Mouse (Mus musculus): Measurements from ENCODE around the gene Pold1.

DNA sequence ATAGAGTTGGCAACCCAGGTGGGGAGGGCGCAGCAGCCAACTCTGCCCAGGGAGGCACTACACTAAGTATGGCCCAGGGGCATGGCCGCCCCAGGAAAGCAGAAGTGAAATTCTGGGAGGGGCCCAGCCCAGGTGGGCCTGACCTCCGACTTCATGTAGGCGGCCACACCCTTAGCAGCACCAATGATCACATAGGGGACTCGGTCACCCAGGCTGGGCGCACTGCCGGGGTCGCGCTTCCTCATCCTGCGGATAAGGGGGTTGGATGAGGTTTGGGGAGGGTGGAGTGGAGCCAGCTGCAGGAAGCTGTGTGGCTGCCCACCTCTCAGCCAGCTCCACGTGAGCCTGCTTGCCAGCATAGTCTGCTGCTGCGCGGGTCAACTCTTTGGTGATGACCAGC lies 14.4 kb downstream of the Pold1 start:
- TF ChIP-seq EP300 (IDR thresholded peaks at IDR 0.05) (no peak), CTCF (IDR thresholded peaks at IDR 0.05) (no peak)

All from lung, postnatal 0 days (tissue).